Mouse (Mus musculus): ENCODE results near the gene Cyp26b1.

Cyp26b1 gene

DNA sequence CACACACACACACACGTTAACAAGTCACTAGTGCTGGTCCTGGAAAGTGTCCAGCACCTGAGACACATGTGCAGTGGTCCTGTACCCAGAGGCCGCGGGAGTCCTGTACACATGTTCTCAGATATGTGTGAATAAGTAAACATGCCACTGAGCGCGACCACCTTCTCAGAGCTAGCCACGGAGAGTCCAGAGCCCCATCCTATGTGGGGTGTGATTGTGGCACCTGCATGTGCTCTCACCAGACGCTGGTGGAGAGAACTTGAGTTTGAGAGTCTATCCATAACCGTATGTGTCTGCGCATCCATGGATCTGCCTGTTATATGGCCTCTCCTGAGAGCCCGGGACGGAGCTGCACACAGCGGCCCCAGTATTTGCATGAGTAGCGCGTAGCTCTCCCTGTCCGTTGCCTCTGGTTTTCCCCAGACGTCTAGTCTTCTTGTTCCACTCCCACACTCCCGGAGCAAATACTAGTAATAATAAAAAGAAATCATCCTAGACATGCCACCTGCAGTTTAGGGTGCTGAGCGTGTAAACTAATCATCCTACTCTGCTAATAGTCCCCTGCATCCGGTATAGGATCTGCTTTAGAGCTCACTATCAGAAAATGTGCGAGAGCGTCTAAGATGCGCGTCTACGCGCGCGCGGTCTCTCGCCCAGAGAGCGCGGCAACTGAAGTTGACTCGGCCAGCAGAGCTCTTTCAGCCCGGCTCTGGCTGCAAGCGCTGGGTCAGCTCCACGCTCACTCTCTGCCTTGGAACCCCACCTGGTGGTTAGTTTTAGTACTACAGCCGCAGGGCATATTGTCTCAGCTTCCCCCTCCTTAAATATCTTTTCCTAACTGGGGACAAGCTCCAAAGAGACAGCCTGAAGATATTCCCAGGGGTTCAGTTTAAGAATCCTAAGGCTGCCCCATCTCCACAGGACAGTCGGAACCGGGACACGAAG, 3.7 kb downstream of the Cyp26b1 start:
- in situ Hi-C loops (cut with MboI; ENCODE audit: low pct_unique_long_range_greater_than_20kb in 1 of 2, low sequenced_read_pairs in 2 of 2, unreplicated experiment in 1 of 2) = loop anchor here (10.0 to 25.0 kb wide), 6 partner anchors 175 to 922 kb away; partner anchors contain the start of genes Egr4 (in 1 of the 2), Emx1 (in 1 of the 2), Fbxo41 (in 1 of the 2) and Spr (in 1 of the 2)

DNA sequence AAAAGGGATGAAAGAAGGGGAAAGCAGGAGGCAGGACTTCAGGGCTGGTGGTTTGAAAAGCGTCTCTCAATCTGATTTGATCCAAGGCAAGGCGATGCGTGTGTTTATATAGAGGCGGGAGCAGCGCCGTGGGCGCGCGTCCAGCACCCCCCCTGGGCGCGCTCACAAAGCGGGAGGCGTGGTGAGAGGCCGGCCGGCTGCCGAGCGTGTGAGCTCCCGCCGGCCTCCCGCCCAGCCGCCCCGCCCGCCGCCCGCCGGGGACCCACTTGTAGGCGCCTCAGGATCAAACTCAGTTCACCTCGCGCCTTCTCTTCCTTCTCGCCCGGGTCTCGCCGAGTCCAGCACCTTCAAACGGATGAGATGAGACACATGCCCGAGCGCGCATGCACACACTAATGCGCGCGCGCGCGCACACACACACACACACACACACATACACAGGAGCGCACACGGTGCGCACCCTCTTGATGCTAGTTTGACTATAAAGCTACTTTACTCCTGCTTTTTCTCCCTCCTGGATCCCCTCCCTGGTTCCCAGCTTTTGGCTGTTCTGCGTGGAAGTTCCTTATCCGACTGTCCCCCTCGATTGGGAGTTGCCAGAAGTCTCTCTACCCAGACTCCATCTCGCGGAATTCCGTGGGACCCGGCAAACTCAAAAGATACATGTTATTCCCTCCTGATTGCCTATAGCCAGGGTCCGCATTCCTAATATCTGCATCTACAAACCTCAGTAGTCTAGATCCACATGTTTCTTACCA, 4.6 kb downstream of the Cyp26b1 start:
- in situ Hi-C loops (cut with MboI; ENCODE audit: low pct_unique_long_range_greater_than_20kb in 1 of 2, low sequenced_read_pairs in 2 of 2, unreplicated experiment in 1 of 2) = loop anchor here (10.0 to 25.0 kb wide), 6 partner anchors 174 to 923 kb away; partner anchors contain the start of genes Egr4 (in 1 of the 2), Emx1 (in 1 of the 2), Fbxo41 (in 1 of the 2) and Spr (in 1 of the 2)

DNA sequence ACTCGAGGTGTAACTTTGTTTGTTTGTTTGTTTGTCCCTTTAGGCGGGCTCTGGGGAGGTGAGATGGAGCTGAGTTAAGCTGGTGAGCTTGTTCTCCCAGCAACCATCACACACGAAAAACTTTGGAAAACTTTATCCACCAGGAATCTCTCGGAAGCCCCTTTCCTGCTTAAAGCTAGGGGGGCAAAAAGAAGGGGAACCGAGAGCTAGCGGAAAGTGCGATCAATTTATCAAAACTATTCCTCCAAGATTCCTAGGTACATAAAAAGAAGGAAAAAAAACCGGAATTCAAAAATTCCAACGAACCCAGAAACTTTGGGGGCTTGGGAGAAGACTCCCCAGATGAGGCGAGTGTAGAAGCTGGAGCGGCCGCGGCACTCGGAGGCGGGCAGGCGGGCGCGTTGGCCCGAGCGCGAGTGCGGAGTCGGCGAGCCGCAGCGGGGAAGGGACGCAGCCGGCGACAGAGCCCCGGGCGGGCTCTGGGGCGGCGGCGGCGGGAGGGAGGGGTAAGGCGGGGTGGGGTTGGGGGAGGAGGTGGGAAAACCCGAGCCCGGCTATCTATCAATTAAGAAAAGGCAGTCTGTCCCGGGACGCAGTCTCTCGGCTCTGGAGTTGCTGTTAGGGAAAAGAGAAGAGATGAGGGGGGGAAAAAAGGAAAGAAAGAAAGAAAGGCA, 5.3 kb downstream of the Cyp26b1 start:
- in situ Hi-C loops (cut with MboI; ENCODE audit: low pct_unique_long_range_greater_than_20kb in 1 of 2, low sequenced_read_pairs in 2 of 2, unreplicated experiment in 1 of 2) = loop anchor here (10.0 to 25.0 kb wide), 6 partner anchors 174 to 924 kb away; partner anchors contain the start of genes Egr4 (in 1 of the 2), Emx1 (in 1 of the 2), Fbxo41 (in 1 of the 2) and Spr (in 1 of the 2)

DNA sequence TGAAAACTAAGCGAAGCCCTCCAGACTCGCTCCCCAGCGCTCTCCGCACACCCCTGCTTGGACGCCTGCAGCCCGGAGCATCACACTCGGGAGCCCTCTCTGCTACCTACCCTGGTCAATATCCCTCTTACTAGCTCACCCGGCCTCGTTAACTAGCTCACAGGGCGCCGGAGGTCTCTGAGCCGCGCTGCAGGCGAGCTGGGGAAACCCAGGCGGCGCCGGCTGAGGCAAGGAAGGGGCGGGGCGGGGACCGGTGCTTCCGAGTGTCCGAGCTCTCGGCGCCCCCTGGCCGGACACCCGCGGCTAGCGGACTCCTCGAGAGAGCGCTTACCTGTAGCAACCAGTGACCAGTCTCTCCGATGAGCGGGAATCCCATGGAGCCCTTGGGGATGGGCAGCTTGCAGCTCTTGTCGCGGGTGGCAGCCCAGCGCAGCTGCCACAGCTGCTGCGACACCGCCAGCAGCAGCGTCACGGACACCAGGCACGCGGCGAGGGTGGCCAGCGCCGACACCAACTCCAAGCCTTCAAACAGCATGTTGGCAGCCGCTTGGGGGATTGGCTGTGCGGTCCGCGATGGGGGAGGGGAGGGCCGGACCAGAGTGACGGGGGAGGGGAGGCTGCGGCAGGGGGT, 6.1 kb downstream of the Cyp26b1 start:
- in situ Hi-C loops (cut with MboI; ENCODE audit: low pct_unique_long_range_greater_than_20kb in 1 of 2, low sequenced_read_pairs in 2 of 2, unreplicated experiment in 1 of 2) = loop anchor here (10.0 to 25.0 kb wide), 6 partner anchors 173 to 925 kb away; partner anchors contain the start of genes Egr4 (in 1 of the 2), Emx1 (in 1 of the 2), Fbxo41 (in 1 of the 2) and Spr (in 1 of the 2)

DNA sequence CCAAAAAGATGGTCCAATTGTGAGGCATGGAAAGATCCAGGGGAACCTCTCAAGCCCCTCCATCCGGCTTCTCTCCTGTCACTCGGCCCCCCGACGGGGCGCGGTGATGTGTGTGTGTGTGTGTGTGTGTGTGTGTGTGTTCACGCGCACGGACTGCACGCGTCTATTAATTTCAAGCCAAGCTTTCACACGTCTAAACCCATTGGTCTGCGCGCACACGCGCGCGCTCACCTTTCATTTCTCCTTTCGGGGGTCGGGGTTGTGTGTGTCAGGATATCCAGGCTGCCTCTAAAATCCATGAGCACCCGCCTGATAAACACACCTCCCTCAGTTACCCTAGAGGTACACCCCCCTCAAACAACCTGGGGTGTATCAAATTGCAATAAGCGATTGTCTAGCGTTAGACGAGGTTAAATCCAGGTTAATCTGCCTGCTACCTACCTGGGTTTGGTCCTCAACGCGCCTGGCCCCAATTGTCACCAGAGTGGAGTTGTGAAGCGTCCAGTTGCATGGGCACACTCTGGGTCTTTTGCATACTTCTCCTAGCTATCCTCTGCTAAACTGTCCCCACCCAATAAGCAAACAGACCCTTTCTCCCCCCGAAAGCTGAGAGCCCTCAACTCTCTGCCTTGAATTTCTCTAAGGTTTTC, 7.0 kb downstream of the Cyp26b1 start:
- in situ Hi-C loops (cut with MboI; ENCODE audit: low pct_unique_long_range_greater_than_20kb in 1 of 2, low sequenced_read_pairs in 2 of 2, unreplicated experiment in 1 of 2) = loop anchor here (10.0 to 25.0 kb wide), 6 partner anchors 172 to 926 kb away; partner anchors contain the start of genes Egr4 (in 1 of the 2), Emx1 (in 1 of the 2), Fbxo41 (in 1 of the 2) and Spr (in 1 of the 2)

DNA sequence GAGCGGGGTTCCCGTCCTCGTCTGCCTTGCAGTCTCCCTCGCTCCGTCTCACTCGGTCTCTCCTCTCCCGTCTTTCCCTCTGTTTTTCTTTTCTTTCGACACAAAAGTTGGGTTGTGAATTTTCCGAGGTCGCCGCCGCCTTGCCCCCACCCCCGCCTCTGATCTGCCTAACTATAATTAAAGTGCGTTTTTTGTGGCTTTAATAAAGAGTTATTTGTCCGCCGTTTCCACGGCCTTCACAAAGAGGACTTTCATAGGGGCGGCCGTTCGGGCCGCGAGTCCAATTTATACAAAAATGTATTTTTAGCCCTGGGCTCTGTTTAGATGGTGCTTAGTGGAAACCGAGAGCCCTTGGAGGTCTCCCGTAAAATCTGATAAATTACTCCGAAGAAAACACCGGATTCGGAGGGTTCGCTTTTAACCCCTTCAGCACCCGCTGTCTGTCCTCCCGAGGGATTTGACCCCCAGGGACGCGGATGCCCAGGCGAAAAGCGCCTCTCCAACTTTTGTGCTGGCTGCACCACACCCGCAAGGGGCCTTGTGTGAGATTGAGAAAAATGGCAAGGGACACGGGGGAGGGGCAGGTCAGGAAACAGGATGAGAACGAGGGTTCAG, 7.9 kb downstream of the Cyp26b1 start:
- in situ Hi-C loops (cut with MboI; ENCODE audit: low pct_unique_long_range_greater_than_20kb in 1 of 2, low sequenced_read_pairs in 2 of 2, unreplicated experiment in 1 of 2) = loop anchor here (10.0 to 25.0 kb wide), 6 partner anchors 171 to 927 kb away; partner anchors contain the start of genes Egr4 (in 1 of the 2), Emx1 (in 1 of the 2), Fbxo41 (in 1 of the 2) and Spr (in 1 of the 2)

DNA sequence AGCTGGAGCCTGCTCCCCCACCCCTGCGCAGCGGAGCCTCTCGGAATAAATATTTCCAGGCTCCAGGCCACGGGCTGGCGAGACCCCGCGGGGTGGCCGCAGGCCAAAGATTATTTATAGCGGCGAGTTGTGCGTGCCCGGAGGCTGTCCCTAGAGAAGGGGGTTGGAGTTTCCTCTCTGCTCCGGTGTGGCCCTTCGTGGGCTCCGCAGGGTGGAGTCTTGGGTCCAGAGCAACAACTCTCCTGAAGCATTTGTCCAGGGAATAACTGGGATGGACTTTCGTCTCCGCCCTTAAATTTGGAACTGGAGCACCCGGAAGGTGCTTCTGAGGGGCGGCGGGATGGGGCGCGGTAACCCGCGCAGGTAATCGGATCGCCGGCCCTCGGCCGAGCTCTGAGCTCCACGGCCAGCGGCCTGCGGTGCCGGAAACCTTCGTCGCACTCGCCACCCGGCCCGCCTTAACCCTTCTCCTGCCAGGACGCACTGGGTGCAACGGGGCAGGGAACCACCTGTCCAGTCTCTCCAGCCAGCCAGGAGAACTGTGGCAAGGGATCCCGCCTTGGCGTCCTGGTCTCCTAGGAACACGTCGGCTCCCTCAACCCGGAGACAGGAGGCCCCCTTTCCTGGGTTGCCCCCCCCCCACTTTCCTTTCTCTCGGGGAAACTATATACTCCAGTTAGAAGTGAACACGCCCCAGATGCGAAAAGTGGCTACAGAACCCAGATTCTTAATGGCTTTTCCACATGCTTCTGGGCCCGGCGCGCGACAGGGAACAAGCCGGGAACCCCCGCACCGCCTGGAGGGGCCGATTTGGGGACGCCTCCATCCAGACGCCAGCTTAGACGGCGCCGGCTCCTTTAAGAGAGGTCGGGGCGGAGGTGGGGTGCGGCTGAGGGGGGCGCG, 8.7 kb downstream of the Cyp26b1 start:
- in situ Hi-C loops (cut with MboI; ENCODE audit: low pct_unique_long_range_greater_than_20kb in 1 of 2, low sequenced_read_pairs in 2 of 2, unreplicated experiment in 1 of 2) = loop anchor here (10.0 to 25.0 kb wide), 6 partner anchors 170 to 927 kb away; partner anchors contain the start of genes Egr4 (in 1 of the 2), Emx1 (in 1 of the 2), Fbxo41 (in 1 of the 2) and Spr (in 1 of the 2)

DNA sequence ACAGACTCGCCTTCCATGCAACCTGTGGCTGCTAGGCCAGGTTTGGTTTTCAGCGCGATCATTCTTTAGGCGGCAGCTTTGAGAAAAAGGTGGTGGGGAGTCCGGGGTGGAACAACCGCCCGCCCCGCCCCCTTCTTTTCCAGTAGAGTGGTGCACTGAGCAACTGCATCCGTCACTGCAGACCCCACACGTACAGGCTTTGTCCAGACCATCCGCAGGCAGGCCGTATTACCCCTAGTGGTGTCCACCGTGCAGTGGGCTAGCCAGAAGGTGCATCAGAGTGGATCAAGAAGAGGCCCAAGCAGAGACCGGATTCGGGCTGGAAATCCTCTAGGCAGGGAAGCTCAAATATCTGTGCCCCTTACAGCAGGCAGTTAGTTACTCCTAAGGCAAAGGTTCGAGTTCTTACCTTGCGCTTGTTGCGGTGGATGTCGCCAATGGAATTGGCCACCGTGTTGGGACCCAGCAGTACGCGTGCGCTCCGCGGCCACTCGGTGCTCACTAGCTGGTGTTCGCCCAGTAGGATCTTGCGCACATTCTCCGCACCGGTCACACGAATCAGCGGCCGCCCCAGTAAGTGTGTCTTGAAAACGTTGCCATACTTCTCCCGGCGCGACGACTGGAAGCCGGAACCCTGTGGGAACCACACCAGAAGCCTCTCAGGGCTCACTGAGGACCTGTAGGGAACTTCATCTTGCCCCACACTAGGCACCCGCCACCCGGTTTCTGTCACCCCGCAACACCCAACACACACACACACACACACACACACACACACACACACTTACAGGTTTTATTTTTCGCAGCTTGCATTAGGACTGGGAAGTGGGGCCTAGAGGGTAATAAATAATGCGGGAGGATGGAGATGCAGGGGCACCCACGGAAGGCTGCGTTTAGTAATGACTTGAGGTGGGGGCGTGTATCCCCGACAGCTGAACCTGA, 9.6 kb downstream of the Cyp26b1 start:
- in situ Hi-C loops (cut with MboI; ENCODE audit: low pct_unique_long_range_greater_than_20kb in 1 of 2, low sequenced_read_pairs in 2 of 2, unreplicated experiment in 1 of 2) = loop anchor here (10.0 to 25.0 kb wide), 6 partner anchors 169 to 928 kb away; partner anchors contain the start of genes Egr4 (in 1 of the 2), Emx1 (in 1 of the 2), Fbxo41 (in 1 of the 2) and Spr (in 1 of the 2)

DNA sequence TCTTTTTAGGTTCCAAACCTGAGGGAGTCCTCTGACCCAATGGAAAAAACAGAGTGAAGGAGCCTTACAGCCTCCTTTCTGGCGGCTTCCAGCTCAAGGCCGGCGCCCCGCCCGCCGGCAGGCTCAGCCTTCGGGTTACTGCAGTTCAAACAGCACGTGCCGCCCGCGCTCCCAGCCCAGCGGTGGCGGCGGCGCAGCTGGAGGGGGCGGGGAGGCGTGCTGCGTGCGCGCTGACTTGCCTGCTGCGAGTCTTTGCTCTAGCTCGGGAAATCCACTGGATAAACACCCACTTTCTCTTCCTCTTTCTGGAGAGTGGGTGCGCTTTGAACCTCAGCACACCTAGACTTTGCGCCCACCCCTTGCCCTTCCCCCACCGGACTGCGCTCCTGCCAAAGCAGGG, 10.3 kb downstream of the Cyp26b1 start:
- in situ Hi-C loops (cut with MboI; ENCODE audit: low pct_unique_long_range_greater_than_20kb in 1 of 2, low sequenced_read_pairs in 2 of 2, unreplicated experiment in 1 of 2) = loop anchor here (10.0 to 25.0 kb wide), 6 partner anchors 169 to 929 kb away; partner anchors contain the start of genes Egr4 (in 1 of the 2), Emx1 (in 1 of the 2), Fbxo41 (in 1 of the 2) and Spr (in 1 of the 2)

DNA sequence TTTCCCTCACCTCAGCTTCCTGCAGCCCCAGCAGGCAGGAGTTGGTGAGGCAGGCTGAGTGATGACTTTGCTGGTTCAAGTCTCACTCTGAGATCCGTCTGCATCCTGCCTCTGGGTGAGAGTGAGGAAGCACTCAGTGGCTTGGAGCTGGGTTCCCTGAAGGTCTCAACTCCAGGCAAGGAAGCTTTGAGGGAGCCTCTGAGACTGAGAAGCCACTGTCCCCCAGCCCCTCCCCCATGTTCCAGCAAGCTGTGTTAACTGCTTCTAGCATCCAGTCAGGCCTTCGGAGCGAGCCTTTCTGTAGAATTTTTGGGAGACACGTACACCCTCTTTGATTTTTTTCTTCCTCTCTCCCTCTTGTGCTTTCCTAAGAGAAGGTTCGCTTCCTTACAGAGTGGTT, 10.9 kb downstream of the Cyp26b1 start:
- in situ Hi-C loops (cut with MboI; ENCODE audit: low pct_unique_long_range_greater_than_20kb in 1 of 2, low sequenced_read_pairs in 2 of 2, unreplicated experiment in 1 of 2) = loop anchor here (10.0 to 25.0 kb wide), 6 partner anchors 168 to 929 kb away; partner anchors contain the start of genes Egr4 (in 1 of the 2), Emx1 (in 1 of the 2), Fbxo41 (in 1 of the 2) and Spr (in 1 of the 2)

DNA sequence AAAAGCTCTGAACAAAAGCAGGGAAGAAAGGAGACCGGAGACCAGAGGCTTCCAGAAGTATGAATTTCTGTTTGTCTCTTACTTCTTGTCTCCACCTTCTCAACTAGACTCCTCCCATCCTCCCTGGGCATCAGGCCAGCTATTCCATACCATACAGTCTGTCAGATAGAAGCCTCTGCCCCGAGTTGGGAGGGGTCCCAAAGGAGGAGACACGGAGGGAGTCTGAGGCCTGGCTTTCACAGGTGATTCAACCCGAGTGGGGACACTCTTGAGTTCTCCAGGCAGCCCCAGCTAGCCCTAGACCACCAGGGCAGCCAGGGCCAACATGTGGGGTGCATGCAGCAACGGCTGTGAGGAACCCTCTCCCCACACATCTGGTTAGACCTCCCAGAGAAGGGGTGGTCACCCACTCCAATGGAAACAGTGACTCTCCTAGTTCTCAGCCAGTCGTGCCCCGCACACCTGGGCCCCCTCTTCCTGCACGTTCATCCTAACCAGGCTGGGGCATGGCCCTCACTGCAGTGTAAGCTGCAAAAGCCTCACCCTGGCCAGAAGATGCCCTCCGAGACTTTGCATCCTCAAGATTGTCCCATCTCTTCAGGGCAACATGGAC, 11.8 kb downstream of the Cyp26b1 start:
- in situ Hi-C loops (cut with MboI; ENCODE audit: low pct_unique_long_range_greater_than_20kb in 1 of 2, low sequenced_read_pairs in 2 of 2, unreplicated experiment in 1 of 2) = loop anchor here (10.0 to 25.0 kb wide), 6 partner anchors 167 to 930 kb away; partner anchors contain the start of genes Egr4 (in 1 of the 2), Emx1 (in 1 of the 2), Fbxo41 (in 1 of the 2) and Spr (in 1 of the 2)

DNA sequence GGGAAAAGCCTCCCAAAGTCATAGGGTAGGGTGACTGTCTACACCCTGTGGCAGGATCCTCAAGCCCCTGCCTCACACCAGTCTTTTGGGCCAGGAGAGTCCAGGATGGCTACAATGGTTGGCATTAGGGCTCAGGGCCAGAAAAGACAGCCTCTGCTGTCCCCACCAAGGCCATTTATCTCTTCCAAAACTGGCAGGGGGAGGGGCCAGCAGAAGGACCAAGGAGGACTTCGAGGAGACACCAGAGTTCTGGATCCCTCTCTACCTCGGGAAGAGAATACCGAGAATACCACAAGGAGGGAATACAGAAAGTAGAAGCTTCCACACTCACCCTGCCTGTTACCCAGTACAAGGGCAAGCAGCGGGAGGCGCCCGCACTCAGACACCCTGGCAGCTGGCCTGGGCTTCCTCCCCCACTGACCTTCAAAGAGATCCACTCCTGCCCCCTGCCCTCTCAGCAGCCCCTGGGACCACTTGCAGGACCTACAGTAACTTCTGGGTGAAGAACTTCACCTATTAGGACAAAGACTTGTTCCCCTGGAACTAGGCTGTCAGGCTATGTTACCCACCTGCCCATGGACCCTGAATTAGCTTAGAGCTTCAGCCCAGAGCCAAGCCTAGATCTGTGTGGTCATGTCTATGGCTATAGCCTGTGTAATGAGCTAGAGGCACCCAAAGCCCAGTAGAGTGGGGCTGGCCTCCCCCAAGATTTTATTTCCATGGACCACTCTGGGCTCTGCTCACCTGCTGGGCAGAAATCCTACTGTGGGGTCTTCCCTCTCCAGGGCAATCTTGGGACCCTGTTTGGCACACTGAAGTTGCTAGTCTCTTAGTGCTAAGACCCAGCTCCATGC, 12.5 kb downstream of the Cyp26b1 start:
- in situ Hi-C loops (cut with MboI; ENCODE audit: low pct_unique_long_range_greater_than_20kb in 1 of 2, low sequenced_read_pairs in 2 of 2, unreplicated experiment in 1 of 2) = loop anchor here (10.0 to 25.0 kb wide), 6 partner anchors 166 to 931 kb away; partner anchors contain the start of genes Egr4 (in 1 of the 2), Emx1 (in 1 of the 2), Fbxo41 (in 1 of the 2) and Spr (in 1 of the 2)

All from mouse embryonic stem cell (cell line).